Mouse (Mus musculus) olfactory bulb, adult 2 months (tissue): ENCODE measurements at regions not wholly inside any gene's neighbourhood (a gene's known extent, or its start where the extent isn't known, plus 50 kb on each side); places are given as distances from the start of the nearest gene placed in this dataset.

Experiments
- CTCF ChIP-seq: fragments of 200-500 bp; IDR thresholded peaks from 2 replicates; pipeline ENCODE4 v1.5.1; 2012; ENCODE audit warnings: low read depth, mild to moderate bottlenecking, low read length, moderate library complexity; ENCODE audit not compliant: insufficient read depth
- POLR2A ChIP-seq: fragments of 200-500 bp; IDR thresholded peaks from 2 replicates; pipeline ENCODE4 v1.6.1; 2012; ENCODE audit warnings: mild to moderate bottlenecking, low read depth, low read length, moderate library complexity; ENCODE audit not compliant: insufficient read depth

GRCm38 (mm10) chr12:112274756-112275155 lies 128.7 kb downstream of the Kif26a start:
- TF ChIP-seq POLR2A (no peak), CTCF (no peak)
